Mouse (Mus musculus) hindbrain, embryonic 16.5 days (tissue): ENCODE data around the gene Krt9. TPM values are rescaled to one million over a fixed set of nuclear protein-coding genes. Genes with fewer than 3 reads are reported as not detected.

Experiments
- ATAC-seq: fragments of 200-750 bp; cut with Nextera tagmentation; 2 replicates; pipeline ENCODE4 v1.8.0; 2017; ENCODE audit warnings: moderate TSS enrichment, moderate library complexity
- H3K27ac ChIP-seq: fragments of 300-500 bp; sonication (generic); 2 replicates; pipeline ENCODE4 v1.5.1; 2014; ENCODE audit warnings: low read depth, mild to moderate bottlenecking, control low read depth, low read length, moderate library complexity
- H3K27me3 ChIP-seq: fragments of 300-500 bp; sonication (generic); replicated peaks from 2 replicates; pipeline ENCODE4 v1.6.1; 2014; ENCODE audit warnings: low read length; ENCODE audit not compliant: control insufficient read depth, insufficient read depth
- H3K36me3 ChIP-seq: fragments of 300-500 bp; sonication (generic); 2 replicates; pipeline ENCODE4 v1.6.1; 2014; ENCODE audit warnings: mild to moderate bottlenecking, low read length, moderate library complexity, mixed read lengths; ENCODE audit not compliant: control insufficient read depth, insufficient read depth
- H3K4me1 ChIP-seq: fragments of 300-500 bp; sonication (generic); 2 replicates; pipeline ENCODE4 v1.6.1; 2014; ENCODE audit warnings: low read depth, low read length; ENCODE audit not compliant: control insufficient read depth, insufficient read depth
- H3K4me2 ChIP-seq: fragments of 300-500 bp; sonication (generic); 2 replicates; pipeline ENCODE4 v1.6.1; 2014; ENCODE audit warnings: mild to moderate bottlenecking, low read length, control low read depth, moderate library complexity
- H3K4me3 ChIP-seq: fragments of 300-500 bp; sonication (generic); 2 replicates; pipeline ENCODE4 v1.5.1; 2014; ENCODE audit warnings: mild to moderate bottlenecking, low read length, control low read depth, moderate library complexity
- H3K9ac ChIP-seq: fragments of 300-500 bp; sonication (generic); 2 replicates; pipeline ENCODE4 v1.6.1; 2014; ENCODE audit warnings: low read depth, mild to moderate bottlenecking, control low read depth, low read length, moderate library complexity
- H3K9me3 ChIP-seq: fragments of 300-500 bp; sonication (generic); 2 replicates; pipeline ENCODE4 v1.6.1; 2014; ENCODE audit warnings: mild to moderate bottlenecking, low read length, moderate library complexity; ENCODE audit not compliant: control insufficient read depth
- WGBS: fragments of 180-500 bp; shearing (Covaris S2); extraction: QIAGEN DNeasy Blood & Tissue Kit; methylation state at CpG from one replicate; pipeline ENCODE4 v1.1.7; 2014; 5-methylcytosine and 5-hydroxymethylcytosine counted together
- polyA plus RNA-seq: library from polyadenylated mRNA; unstranded; fragments of >200 nt; fragmentation: Nextera tagmentation; extraction: Ambion mirVana; gene quantifications from 2 replicates; pipeline ENCODE4 v1.2.1, GENCODE M21; 2015

Gene Krt9
- polyA plus RNA-seq, 1 experiment from 2014 or later, result 0.08 TPM

GRCm38 (mm10) chr11:100198666-100199065, 5.6 kb upstream of the Krt9 start:
- 85% methylated on average over 4 of the region's 4 CpGs for WGBS
- no peak overlapping the region for H3K27ac ChIP-seq
- no peaks in the 10 kb centered on the region for H3K27me3 ChIP-seq
- ATAC-seq, result no peak
- H3K4me2 ChIP-seq, result no peak overlapping the region
- H3K4me3 ChIP-seq, result no peak overlapping the region
- H3K9ac ChIP-seq, result no peak overlapping the region
- no peaks in the 10 kb centered on the region for H3K9me3 ChIP-seq
- no peaks in the 10 kb centered on the region for H3K36me3 ChIP-seq
- H3K4me1 ChIP-seq, result no peaks in the 10 kb centered on the region

- whole genome bisulfite sequencing, result 89% methylated on average over 3 of the region's 3 CpGs
- no peaks in the 10 kb centered on the region for H3K9me3 ChIP-seq
- no peak for ATAC-seq
Measured at GRCm38 (mm10) chr11:100191820-100192219, 1.2 kb downstream of the Krt9 start.

GRCm38 (mm10) chr11:100186736-100187135, 6.3 kb downstream of the Krt9 start:
- WGBS, result 82% methylated on average over 8 of the region's 8 CpGs
- Histone ChIP-seq H3K4me2 (no peak overlapping the region), H3K9ac (no peak overlapping the region), H3K4me1 (no peaks in the 10 kb centered on the region), H3K27me3 (no peaks in the 10 kb centered on the region), H3K9me3 (no peaks in the 10 kb centered on the region), H3K4me3 (no peak overlapping the region), H3K27ac (no peak overlapping the region), H3K36me3 (no peaks in the 10 kb centered on the region)
- no peak for ATAC-seq

More at GRCm38 (mm10) chr11:100191820-100192219, 1.2 kb downstream of the Krt9 start:
- Histone ChIP-seq H3K4me3 (no peak overlapping the region), H3K9ac (no peak overlapping the region), H3K27me3 (no peaks in the 10 kb centered on the region), H3K4me2 (no peak overlapping the region), H3K27ac (no peak overlapping the region), H3K4me1 (no peaks in the 10 kb centered on the region), H3K36me3 (no peaks in the 10 kb centered on the region)

GRCm38 (mm10) chr11:100181725-100182124, 11.3 kb downstream of the Krt9 start:
- no peaks in the 10 kb centered on the region for H3K4me1 ChIP-seq
- 80% methylated on average over 7 of the region's 7 CpGs for WGBS

GRCm38 (mm10) chr11:100179260-100179659, 13.8 kb downstream of the Krt9 start:
- no peak overlapping the region for H3K4me2 ChIP-seq
- H3K27me3 ChIP-seq, result no peaks in the 10 kb centered on the region
- no peaks in the 10 kb centered on the region for H3K36me3 ChIP-seq
- H3K9me3 ChIP-seq, result no peaks in the 10 kb centered on the region
- no peak overlapping the region for H3K27ac ChIP-seq
- H3K9ac ChIP-seq, result no peak overlapping the region
- no peaks in the 10 kb centered on the region for H3K4me1 ChIP-seq
- no peak for ATAC-seq
- no peak overlapping the region for H3K4me3 ChIP-seq
- 85% methylated on average over 3 of the region's 3 CpGs for whole genome bisulfite sequencing

More at GRCm38 (mm10) chr11:100181725-100182124, 11.3 kb downstream of the Krt9 start:
- no peaks in the 10 kb centered on the region for H3K27me3 ChIP-seq
- no peak overlapping the region for H3K27ac ChIP-seq
- H3K4me2 ChIP-seq, result no peak overlapping the region
- H3K36me3 ChIP-seq, result no peaks in the 10 kb centered on the region
- no peak for ATAC-seq
- no peaks in the 10 kb centered on the region for H3K9me3 ChIP-seq
- no peak overlapping the region for H3K4me3 ChIP-seq
- H3K9ac ChIP-seq, result no peak overlapping the region

- Histone ChIP-seq H3K36me3 (no peaks in the 10 kb centered on the region), H3K27me3 (no peaks in the 10 kb centered on the region), H3K27ac (no peak overlapping the region), H3K4me3 (no peak overlapping the region), H3K4me2 (no peak overlapping the region), H3K9ac (no peak overlapping the region), H3K4me1 (no peaks in the 10 kb centered on the region), H3K9me3 (no peaks in the 10 kb centered on the region)
- no peak for ATAC-seq
- 61% methylated on average over 5 of the region's 5 CpGs for WGBS
Measured at GRCm38 (mm10) chr11:100178307-100178706, 14.7 kb downstream of the Krt9 start.

GRCm38 (mm10) chr11:100176791-100177190, 16.3 kb downstream of the Krt9 start:
- H3K27me3 ChIP-seq, result no peaks in the 10 kb centered on the region
- H3K27ac ChIP-seq, result no peak overlapping the region
- ATAC-seq, result no peak
- H3K9me3 ChIP-seq, result no peaks in the 10 kb centered on the region
- 73% methylated on average over 9 of the region's 9 CpGs for WGBS
- no peaks in the 10 kb centered on the region for H3K4me1 ChIP-seq
- no peak overlapping the region for H3K4me2 ChIP-seq
- no peak overlapping the region for H3K4me3 ChIP-seq
- no peak overlapping the region for H3K9ac ChIP-seq
- H3K36me3 ChIP-seq, result no peaks in the 10 kb centered on the region

- peak; percentile 64; the same call in 1 of the 2 replicates for ATAC-seq
- Histone ChIP-seq H3K27ac (no peak overlapping the region), H3K4me1 (no peaks in the 10 kb centered on the region), H3K4me2 (no peak overlapping the region), H3K4me3 (no peak overlapping the region), H3K9me3 (no peaks in the 10 kb centered on the region), H3K36me3 (no peaks in the 10 kb centered on the region), H3K27me3 (no peaks in the 10 kb centered on the region), H3K9ac (no peak overlapping the region)
- 30% methylated on average over 14 of the region's 14 CpGs for WGBS
Measured at GRCm38 (mm10) chr11:100168765-100169762, 24.0 kb downstream of the Krt9 start.

- Histone ChIP-seq H3K9ac (no peak overlapping the region), H3K27me3 (no peaks in the 10 kb centered on the region), H3K9me3 (no peaks in the 10 kb centered on the region), H3K4me1 (no peaks in the 10 kb centered on the region), H3K4me3 (no peak overlapping the region), H3K27ac (no peak overlapping the region), H3K36me3 (no peaks in the 10 kb centered on the region), H3K4me2 (no peak overlapping the region)
- ATAC-seq, result no peak
- WGBS, result 81% methylated on average over 8 of the region's 8 CpGs
Measured at GRCm38 (mm10) chr11:100168071-100168470, 25.0 kb downstream of the Krt9 start.
